Mouse (Mus musculus) megakaryocyte, embryonic 14.5 days (primary cell): Measurements from ENCODE around the gene Arid5b. TPM values are rescaled to one million over a fixed set of nuclear protein-coding genes. Genes with fewer than 3 reads are reported as not detected.

Source experiments
- H3K27me3 ChIP-seq: replicated peaks from 2 replicates; pipeline ENCODE3; 2012; ENCODE audit warnings: inconsistent platforms
- H3K36me3 ChIP-seq: replicated peaks from 2 replicates; pipeline ENCODE3; 2012; ENCODE audit warnings: low read length, inconsistent platforms, mixed read lengths
- H3K4me1 ChIP-seq: 2 replicates; pipeline ENCODE4 v1.6.1; 2012; ENCODE audit warnings: inconsistent platforms
- H3K4me3 ChIP-seq: replicated peaks from 2 replicates; pipeline ENCODE3; 2012; ENCODE audit warnings: moderate library complexity, mild to moderate bottlenecking, inconsistent platforms
- H3K9me3 ChIP-seq: 2 replicates; pipeline ENCODE4 v1.6.1; 2012; ENCODE audit warnings: inconsistent platforms
- FLI1 ChIP-seq: IDR thresholded peaks from 2 replicates; pipeline ENCODE4 v1.6.1; 2012; ENCODE audit warnings: low read length, inconsistent platforms, mixed read lengths
- GATA1 ChIP-seq: IDR thresholded peaks from 3 replicates; pipeline ENCODE4 v1.6.1; 2012; ENCODE audit warnings: mixed read lengths, low read length, inconsistent platforms, borderline replicate concordance
- polyA plus RNA-seq: library from polyadenylated mRNA; stranded (reverse); fragments of >175 nt; gene quantifications from 2 replicates; pipeline ENCODE4 v1.2.3, GENCODE M21; 2012; ENCODE audit warnings: low replicate concordance; ENCODE audit not compliant: insufficient read depth

Arid5b gene
- polyA plus RNA-seq, 1 experiment = 0.63 TPM

GRCm38 (mm10) chr10:68157511-68157910, 121.0 kb downstream of the Arid5b start:
- TF ChIP-seq FLI1 = no peak
- TF ChIP-seq GATA1 = no peak
- Histone ChIP-seq H3K4me1 (peaks cover 16% of the 10 kb centered on the region), H3K4me3 (no peak overlapping the region), H3K9me3 (no peaks in the 10 kb centered on the region), H3K27me3 (no peaks in the 10 kb centered on the region), H3K36me3 (no peaks in the 10 kb centered on the region)

- TF ChIP-seq FLI1 = no peak
- no peak for TF ChIP-seq GATA1
- H3K4me1 ChIP-seq = peaks cover 16% of the 10 kb centered on the region
- no peaks in the 10 kb centered on the region for H3K9me3 ChIP-seq
- H3K36me3 ChIP-seq = no peaks in the 10 kb centered on the region
- no peak overlapping the region for H3K4me3 ChIP-seq
- H3K27me3 ChIP-seq = no peaks in the 10 kb centered on the region
These were observed 121.8 kb downstream of the Arid5b start for GRCm38 (mm10) chr10:68156646-68157245.

- H3K27me3 ChIP-seq = no peaks in the 10 kb centered on the region
- no peak overlapping the region for H3K4me3 ChIP-seq
- H3K4me1 ChIP-seq = peaks cover 16% of the 10 kb centered on the region
These were observed 122.4 kb downstream of the Arid5b start for GRCm38 (mm10) chr10:68156159-68156558.

GRCm38 (mm10) chr10:68155431-68156119, 123.0 kb downstream of the Arid5b start:
- Histone ChIP-seq H3K36me3 (no peaks in the 10 kb centered on the region), H3K27me3 (no peaks in the 10 kb centered on the region), H3K9me3 (no peaks in the 10 kb centered on the region), H3K4me1 (peaks cover 16% of the 10 kb centered on the region), H3K4me3 (no peak overlapping the region)
- no peak for TF ChIP-seq FLI1

More at GRCm38 (mm10) chr10:68156159-68156558, 122.4 kb downstream of the Arid5b start:
- H3K9me3 ChIP-seq = no peaks in the 10 kb centered on the region
- no peaks in the 10 kb centered on the region for H3K36me3 ChIP-seq
- TF ChIP-seq GATA1 (no peak), FLI1 (no peak)

GRCm38 (mm10) chr10:68154046-68154765, 124.3 kb downstream of the Arid5b start:
- Histone ChIP-seq H3K9me3 (peaks cover 4% of the 10 kb centered on the region; the same call in 1 of the 2 replicates), H3K27me3 (no peaks in the 10 kb centered on the region), H3K36me3 (no peaks in the 10 kb centered on the region), H3K4me3 (no peak overlapping the region), H3K4me1 (peaks cover 8% of the 10 kb centered on the region)
- TF ChIP-seq GATA1 (no peak), FLI1 (no peak)

GRCm38 (mm10) chr10:68153344-68154045, 125.0 kb downstream of the Arid5b start:
- peaks cover 4% of the 10 kb centered on the region; the same call in 1 of the 2 replicates for H3K9me3 ChIP-seq
- TF ChIP-seq FLI1 = no peak
- TF ChIP-seq GATA1 = no peak
- no peaks in the 10 kb centered on the region for H3K27me3 ChIP-seq
- no peak overlapping the region for H3K4me3 ChIP-seq
- H3K4me1 ChIP-seq = peaks cover 8% of the 10 kb centered on the region
- no peaks in the 10 kb centered on the region for H3K36me3 ChIP-seq

- H3K27me3 ChIP-seq = no peaks in the 10 kb centered on the region
- H3K36me3 ChIP-seq = peaks cover 6% of the 10 kb centered on the region
- H3K4me1 ChIP-seq = peaks cover 15% of the 10 kb centered on the region
- TF ChIP-seq FLI1 (no peak), GATA1 (no peak)
- no peak overlapping the region for H3K4me3 ChIP-seq
- H3K9me3 ChIP-seq = peaks cover 4% of the 10 kb centered on the region; the same call in 1 of the 2 replicates
These were observed 130.0 kb downstream of the Arid5b start for GRCm38 (mm10) chr10:68148495-68148894.

- H3K36me3 ChIP-seq = peaks cover 6% of the 10 kb centered on the region
- no peaks in the 10 kb centered on the region for H3K27me3 ChIP-seq
- peaks cover 15% of the 10 kb centered on the region for H3K4me1 ChIP-seq
- no peak for TF ChIP-seq FLI1
- no peak for TF ChIP-seq GATA1
- H3K9me3 ChIP-seq = peaks cover 4% of the 10 kb centered on the region; the same call in 1 of the 2 replicates
- no peak overlapping the region for H3K4me3 ChIP-seq
These were observed 130.8 kb downstream of the Arid5b start for GRCm38 (mm10) chr10:68147730-68148129.

GRCm38 (mm10) chr10:68146842-68147241, 131.7 kb downstream of the Arid5b start:
- H3K4me3 ChIP-seq = no peak overlapping the region
- peaks cover 15% of the 10 kb centered on the region for H3K4me1 ChIP-seq
- H3K9me3 ChIP-seq = peaks cover 4% of the 10 kb centered on the region; the same call in 1 of the 2 replicates
- TF ChIP-seq FLI1 = no peak
- TF ChIP-seq GATA1 = no peak
- peaks cover 6% of the 10 kb centered on the region for H3K36me3 ChIP-seq
- H3K27me3 ChIP-seq = no peaks in the 10 kb centered on the region
